Mouse (Mus musculus) midbrain, embryonic 15.5 days (tissue): Measurements from ENCODE around the gene Chd1. TPM values are rescaled to one million over a fixed set of nuclear protein-coding genes. Genes with fewer than 3 reads are reported as not detected.
"Not testable (repeated sequence)": the region's sequence is repeated elsewhere in the genome, so short reads cannot be mapped to it uniquely, and the experiment has no call there.

Experiments used
- ATAC-seq: fragments of 200-750 bp; cut with Nextera tagmentation; replicated peaks from 2 replicates; pipeline ENCODE4 v1.8.0; 2017; ENCODE audit warnings: moderate TSS enrichment
- H3K27ac ChIP-seq: fragments of 300-500 bp; sonication (generic); 2 replicates; pipeline ENCODE4 v1.5.1; 2015; ENCODE audit warnings: mild to moderate bottlenecking, inconsistent platforms
- H3K27me3 ChIP-seq: fragments of 300-500 bp; sonication (generic); replicated peaks from 2 replicates; pipeline ENCODE4 v1.6.1; 2015; ENCODE audit warnings: inconsistent platforms
- H3K36me3 ChIP-seq: fragments of 300-500 bp; sonication (generic); replicated peaks from 2 replicates; pipeline ENCODE4 v1.6.1; 2015; ENCODE audit warnings: inconsistent platforms
- H3K4me1 ChIP-seq: fragments of 300-500 bp; sonication (generic); 2 replicates; pipeline ENCODE4 v1.6.1; 2015; ENCODE audit warnings: inconsistent platforms
- H3K4me2 ChIP-seq: fragments of 300-500 bp; sonication (generic); 2 replicates; pipeline ENCODE4 v1.6.1; 2015; ENCODE audit warnings: inconsistent platforms, mild to moderate bottlenecking, moderate library complexity
- H3K4me3 ChIP-seq: fragments of 300-500 bp; sonication (generic); 2 replicates; pipeline ENCODE4 v1.5.1; 2015; ENCODE audit warnings: mild to moderate bottlenecking, inconsistent platforms
- H3K9ac ChIP-seq: fragments of 300-500 bp; sonication (generic); 2 replicates; pipeline ENCODE4 v1.6.1; 2015; ENCODE audit warnings: mild to moderate bottlenecking, inconsistent platforms
- H3K9me3 ChIP-seq: fragments of 300-500 bp; sonication (generic); 2 replicates; pipeline ENCODE4 v1.6.1; 2016; ENCODE audit warnings: inconsistent platforms
- WGBS: fragments of 180-500 bp; shearing (Covaris S2); methylation state at CpG from one replicate; pipeline ENCODE4 v1.1.7; 2015; ENCODE audit warnings: mixed read lengths; 5-methylcytosine and 5-hydroxymethylcytosine counted together
- polyA plus RNA-seq: library from polyadenylated mRNA; unstranded; fragments of >200 nt; fragmentation: Nextera tagmentation; extraction: Ambion mirVana; gene quantifications from 2 replicates; pipeline ENCODE4 v1.2.1, GENCODE M21; 2015

Gene Chd1
- polyA plus RNA-seq, 1 experiment from 2014 or later: 16.3 TPM

DNA sequence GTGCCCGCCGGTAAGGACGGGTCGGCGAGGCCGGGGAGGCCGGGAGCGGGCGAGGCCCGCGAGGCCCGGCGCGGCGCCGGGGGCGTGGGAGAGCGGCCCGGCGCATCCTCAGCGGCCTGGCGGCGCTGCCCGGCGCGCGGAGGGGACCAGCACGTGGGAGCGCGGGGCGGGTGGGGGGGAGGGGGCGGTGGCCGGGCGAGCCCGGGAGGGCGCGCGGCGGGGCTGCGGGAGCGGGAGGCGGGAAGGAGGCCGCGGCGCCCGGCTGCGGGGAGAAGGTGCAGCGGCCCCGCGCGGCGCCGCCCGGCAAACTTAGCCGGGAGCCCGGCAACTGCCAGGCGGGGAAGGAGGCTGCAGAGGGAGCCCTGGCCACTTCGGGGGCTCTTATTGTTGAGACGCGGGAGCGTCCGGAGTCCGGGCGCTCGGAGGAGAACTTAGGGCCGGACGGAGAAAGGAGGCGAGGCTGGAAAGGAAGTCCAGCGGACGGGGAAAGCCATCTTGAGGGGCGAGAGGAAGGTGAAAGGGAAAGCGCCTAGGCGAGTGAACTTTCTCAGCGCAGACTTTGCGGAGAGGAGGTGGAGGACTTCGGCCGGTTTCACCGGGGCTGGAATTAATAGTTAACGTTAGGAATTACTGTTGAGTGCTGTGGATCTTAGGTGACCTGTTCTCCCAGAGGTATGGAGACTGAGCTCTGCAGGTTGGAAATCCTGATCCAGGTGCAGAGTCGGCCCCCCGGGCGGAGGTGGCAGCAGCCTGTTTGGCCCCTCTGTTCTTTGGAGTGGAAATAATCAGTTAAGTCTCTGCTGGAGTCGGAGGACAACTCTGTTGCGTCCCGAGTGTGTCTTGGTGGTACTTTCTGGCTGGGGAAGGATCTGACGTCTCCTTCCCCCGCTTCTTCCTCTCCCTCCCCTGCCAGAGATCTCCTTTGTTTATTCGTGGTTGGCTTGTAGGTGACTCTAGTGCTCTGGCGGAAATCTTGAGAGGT lies 827 bp downstream of the Chd1 start:
- Histone ChIP-seq H3K4me2 (peak overlapping the region; percentile 96), H3K27me3 (no peaks in the 10 kb centered on the region), H3K27ac (peak overlapping the region; percentile 96), H3K4me3 (peak overlapping the region; percentile 59), H3K9me3 (no peaks in the 10 kb centered on the region), H3K36me3 (peaks cover 5% of the 10 kb centered on the region; the same call in 1 of the 2 replicates), H3K4me1 (peaks cover 40% of the 10 kb centered on the region), H3K9ac (peak overlapping the region; percentile 88)
- peak; percentile 73 for ATAC-seq
- under 1% methylated on average over 78 of the region's 89 CpGs for WGBS

- H3K9me3 ChIP-seq: no peaks in the 10 kb centered on the region
- H3K36me3 ChIP-seq: no peaks in the 10 kb centered on the region
- 49% methylated on average over 4 of the region's 4 CpGs for WGBS
- peaks cover 17% of the 10 kb centered on the region for H3K4me1 ChIP-seq
- H3K27me3 ChIP-seq: no peaks in the 10 kb centered on the region
- H3K4me3 ChIP-seq: no peak overlapping the region
- H3K9ac ChIP-seq: no peak overlapping the region
- H3K27ac ChIP-seq: no peak overlapping the region
- H3K4me2 ChIP-seq: no peak overlapping the region
- ATAC-seq: no peak
These were observed 9.7 kb downstream of the Chd1 start for GRCm38 (mm10) chr17:15714507-15714906.

GRCm38 (mm10) chr17:15715013-15715902 lies 10.5 kb downstream of the Chd1 start:
- Histone ChIP-seq H3K4me2 (no peak overlapping the region), H3K27ac (no peak overlapping the region), H3K27me3 (no peaks in the 10 kb centered on the region), H3K9me3 (no peaks in the 10 kb centered on the region), H3K9ac (no peak overlapping the region), H3K4me1 (peaks cover 15% of the 10 kb centered on the region), H3K36me3 (no peaks in the 10 kb centered on the region), H3K4me3 (no peak overlapping the region)
- WGBS: 73% methylated on average over 3 of the region's 3 CpGs
- ATAC-seq: peak; percentile 67

GRCm38 (mm10) chr17:15715940-15716339 lies 11.2 kb downstream of the Chd1 start:
- H3K4me1 ChIP-seq: peaks cover 10% of the 10 kb centered on the region
- 90% methylated on average over 3 of the region's 3 CpGs for WGBS
- no peaks in the 10 kb centered on the region for H3K36me3 ChIP-seq
- no peak overlapping the region for H3K27ac ChIP-seq
- H3K9ac ChIP-seq: no peak overlapping the region
- no peak for ATAC-seq
- no peak overlapping the region for H3K4me3 ChIP-seq
- H3K27me3 ChIP-seq: no peaks in the 10 kb centered on the region
- H3K4me2 ChIP-seq: no peak overlapping the region
- H3K9me3 ChIP-seq: no peaks in the 10 kb centered on the region

- peaks cover 1% of the 10 kb centered on the region; the same call in 1 of the 2 replicates for H3K36me3 ChIP-seq
- WGBS: 91% methylated on average over 3 of the region's 3 CpGs
- H3K4me2 ChIP-seq: no peak overlapping the region
- no peaks in the 10 kb centered on the region for H3K9me3 ChIP-seq
- no peaks in the 10 kb centered on the region for H3K27me3 ChIP-seq
- H3K4me1 ChIP-seq: no peaks in the 10 kb centered on the region
- H3K4me3 ChIP-seq: no peak overlapping the region
- ATAC-seq: no peak
- no peak overlapping the region for H3K27ac ChIP-seq
- H3K9ac ChIP-seq: no peak overlapping the region
These were observed 16.1 kb downstream of the Chd1 start for GRCm38 (mm10) chr17:15720841-15721240.

GRCm38 (mm10) chr17:15723291-15723690 lies 18.5 kb downstream of the Chd1 start:
- H3K27ac ChIP-seq: no peak overlapping the region
- WGBS: 93% methylated on average over 1 of the region's 1 CpGs

DNA sequence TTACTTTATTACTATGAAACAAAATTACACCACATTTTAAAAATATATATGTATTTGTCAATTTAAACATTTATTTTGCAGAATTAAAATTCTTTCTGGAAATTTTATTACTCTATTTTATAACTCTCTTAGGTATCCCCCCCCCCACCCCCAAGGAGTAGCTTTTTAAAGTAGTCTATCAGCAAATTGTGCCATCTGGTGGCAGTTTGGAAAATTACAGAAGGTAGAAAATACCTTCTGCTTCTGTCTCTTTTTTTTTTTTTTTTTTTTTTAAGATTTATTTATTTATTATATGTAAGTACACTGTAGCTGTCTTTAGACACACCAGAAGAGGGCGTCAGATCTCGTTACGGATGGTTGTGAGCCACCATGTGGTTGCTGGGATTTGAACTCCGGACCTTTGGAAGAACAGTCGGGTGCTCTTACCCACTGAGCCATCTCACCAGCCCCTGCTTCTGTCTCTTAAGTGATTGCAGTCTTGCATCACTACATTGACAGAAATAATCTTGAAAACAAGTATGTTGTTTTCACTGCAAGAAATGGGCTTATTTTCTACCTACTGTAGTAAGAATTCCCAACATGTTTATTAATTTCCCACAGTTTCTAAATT lies 19.2 kb downstream of the Chd1 start:
- not testable (repeated sequence) for H3K27ac ChIP-seq, H3K27me3 ChIP-seq, H3K4me1 ChIP-seq, H3K4me2 ChIP-seq, H3K9me3 ChIP-seq, H3K9ac ChIP-seq, ATAC-seq, H3K4me3 ChIP-seq
- peaks cover 22% of the 10 kb centered on the region for H3K36me3 ChIP-seq
- WGBS: 68% methylated on average over 5 of the region's 5 CpGs

More at GRCm38 (mm10) chr17:15723291-15723690, 18.5 kb downstream of the Chd1 start:
- Histone ChIP-seq H3K9ac (no peak overlapping the region), H3K27me3 (no peaks in the 10 kb centered on the region), H3K36me3 (peaks cover 22% of the 10 kb centered on the region), H3K4me2 (no peak overlapping the region), H3K4me1 (no peaks in the 10 kb centered on the region), H3K4me3 (no peak overlapping the region), H3K9me3 (no peaks in the 10 kb centered on the region)
- ATAC-seq: no peak

DNA sequence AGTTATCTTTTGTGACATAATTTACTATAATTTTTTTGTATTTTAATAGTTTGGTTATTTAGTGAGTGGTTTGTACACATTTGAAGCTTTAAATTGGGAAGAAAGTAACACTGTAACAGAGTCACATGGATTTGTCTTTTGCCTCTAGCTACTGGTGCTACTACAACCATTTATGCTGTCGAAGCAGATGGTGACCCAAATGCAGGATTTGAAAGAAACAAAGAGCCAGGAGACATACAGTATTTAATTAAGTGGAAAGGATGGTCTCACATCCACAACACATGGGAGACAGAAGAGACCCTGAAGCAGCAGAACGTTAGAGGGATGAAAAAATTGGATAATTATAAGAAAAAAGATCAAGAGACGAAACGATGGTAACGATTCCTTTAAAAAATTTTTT lies 26.9 kb downstream of the Chd1 start:
- no peak overlapping the region for H3K4me2 ChIP-seq

GRCm38 (mm10) chr17:15737346-15737917 lies 32.7 kb downstream of the Chd1 start:
- no peak overlapping the region for H3K9ac ChIP-seq
- H3K4me1 ChIP-seq: no peaks in the 10 kb centered on the region
- H3K9me3 ChIP-seq: no peaks in the 10 kb centered on the region
- H3K36me3 ChIP-seq: peaks cover 25% of the 10 kb centered on the region; the same call in 1 of the 2 replicates
- no peak overlapping the region for H3K27ac ChIP-seq
- no peak overlapping the region for H3K4me3 ChIP-seq
- ATAC-seq: no peak
- 92% methylated on average over 10 of the region's 10 CpGs for WGBS
- H3K4me2 ChIP-seq: no peak overlapping the region
- no peaks in the 10 kb centered on the region for H3K27me3 ChIP-seq

More for the DNA sequence above, 26.9 kb downstream of the Chd1 start:
- Histone ChIP-seq H3K9me3 (no peaks in the 10 kb centered on the region), H3K27ac (no peak overlapping the region), H3K4me1 (no peaks in the 10 kb centered on the region), H3K36me3 (peaks cover 40% of the 10 kb centered on the region), H3K4me3 (no peak overlapping the region), H3K9ac (no peak overlapping the region), H3K27me3 (no peaks in the 10 kb centered on the region)
- ATAC-seq: no peak
- WGBS: 82% methylated on average over 5 of the region's 5 CpGs

- no peak overlapping the region for H3K4me3 ChIP-seq
- H3K4me2 ChIP-seq: no peak overlapping the region
- WGBS: 86% methylated on average over 8 of the region's 8 CpGs
- no peaks in the 10 kb centered on the region for H3K9me3 ChIP-seq
- no peaks in the 10 kb centered on the region for H3K4me1 ChIP-seq
- ATAC-seq: no peak
- H3K27ac ChIP-seq: no peak overlapping the region
- no peak overlapping the region for H3K9ac ChIP-seq
- H3K36me3 ChIP-seq: peaks cover 29% of the 10 kb centered on the region; the same call in 1 of the 2 replicates
- H3K27me3 ChIP-seq: no peaks in the 10 kb centered on the region
These were observed 37.1 kb downstream of the Chd1 start for GRCm38 (mm10) chr17:15741836-15742235.

- H3K27me3 ChIP-seq: no peaks in the 10 kb centered on the region
- no peaks in the 10 kb centered on the region for H3K9me3 ChIP-seq
- ATAC-seq: no peak
- H3K36me3 ChIP-seq: peaks cover 31% of the 10 kb centered on the region
- no peak overlapping the region for H3K4me2 ChIP-seq
- no peaks in the 10 kb centered on the region for H3K4me1 ChIP-seq
- H3K4me3 ChIP-seq: no peak overlapping the region
- H3K9ac ChIP-seq: no peak overlapping the region
- H3K27ac ChIP-seq: no peak overlapping the region
- WGBS: 93% methylated on average over 10 of the region's 10 CpGs
These were observed 38.2 kb downstream of the Chd1 start for GRCm38 (mm10) chr17:15742953-15743352.
